Mouse (Mus musculus) MEL (cell line): ENCODE results near the gene Lrrn4. TPM values are rescaled to one million over a fixed set of nuclear protein-coding genes. Genes with fewer than 3 reads are reported as not detected.

Experiments used
- DNase-seq: peaks from one replicate; pipeline ENCODE4 v3.0.0; 2011; ENCODE audit warnings: low read depth, low spot score
- H3K27ac ChIP-seq: 2 replicates; pipeline ENCODE4 v1.5.1; 2012; ENCODE audit warnings: low read depth, mild to moderate bottlenecking, control low read depth, low read length, moderate library complexity; ENCODE audit not compliant: control insufficient read depth
- H3K27me3 ChIP-seq, 2 experiments: fragments of 150-350 bp in 1 of 2; sonication (generic) in 1 of 2; 2 replicates each; pipeline ENCODE4 v1.6.1; 2012; ENCODE audit warnings: low read length in 2 of 2, mild to moderate bottlenecking in 2 of 2, improper control_type of control experiment in 1 of 2, moderate library complexity in 1 of 2; ENCODE audit not compliant: insufficient read depth in 2 of 2, control insufficient read depth in 1 of 2
- H3K36me3 ChIP-seq, 2 experiments: 2 replicates each; pipeline ENCODE4 v1.6.1; 2012 to 2014; ENCODE audit warnings: low read length in 2 of 2, improper control_type of control experiment in 1 of 2, inconsistent platforms in 1 of 2, mild to moderate bottlenecking in 1 of 2; ENCODE audit not compliant: insufficient read depth in 2 of 2, control insufficient read depth in 1 of 2
- H3K4me1 ChIP-seq, 2 experiments: fragments of 150-350 bp in 1 of 2; sonication (generic) in 1 of 2; 2 replicates each; pipeline ENCODE4 v1.6.1; 2012; ENCODE audit warnings: low read length in 2 of 2, improper control_type of control experiment in 1 of 2, mild to moderate bottlenecking in 1 of 2; ENCODE audit not compliant: insufficient read depth in 2 of 2, control insufficient read depth in 1 of 2
- H3K4me3 ChIP-seq, 2 experiments: fragments of 150-350 bp in 1 of 2; sonication (generic) in 1 of 2; 2 replicates each; pipeline ENCODE4 v1.5.1; 2012; ENCODE audit warnings: low read depth in 2 of 2, low read length in 2 of 2, mild to moderate bottlenecking in 2 of 2, moderate library complexity in 2 of 2, control low read depth in 1 of 2, improper control_type of control experiment in 1 of 2; ENCODE audit not compliant: control insufficient read depth in 1 of 2, insufficient read depth in 1 of 2
- H3K79me2 ChIP-seq: 2 replicates; pipeline ENCODE4 v1.6.1; 2012; ENCODE audit warnings: mild to moderate bottlenecking, low read length, moderate library complexity; ENCODE audit not compliant: control insufficient read depth, poor library complexity, insufficient read depth
- H3K9ac ChIP-seq: 2 replicates; pipeline ENCODE4 v1.6.1; 2012; ENCODE audit warnings: low read depth, mild to moderate bottlenecking, control low read depth, low read length, moderate library complexity; ENCODE audit not compliant: control insufficient read depth, poor library complexity, severe bottlenecking
- H3K9me3 ChIP-seq: fragments of 150-350 bp; sonication (generic); replicated peaks from 2 replicates; pipeline ENCODE4 v1.6.1; 2012; ENCODE audit warnings: mild to moderate bottlenecking, low read length, improper control_type of control experiment, moderate library complexity; ENCODE audit not compliant: insufficient read depth
- CTCF ChIP-seq, 3 experiments: IDR thresholded peaks in 2 of 3; conservative IDR thresholded peaks in 1 of 3; 2 replicates each; pipeline ENCODE4 v1.5.1; 2011 to 2012; ENCODE audit warnings: low read length in 3 of 3, low read depth in 2 of 3, mild to moderate bottlenecking in 2 of 3, improper control_type of control experiment in 1 of 3, inconsistent platforms in 1 of 3, mixed read lengths in 1 of 3, moderate library complexity in 1 of 3; ENCODE audit not compliant: control insufficient read depth in 1 of 3, insufficient read depth in 1 of 3, poor library complexity in 1 of 3, severe bottlenecking in 1 of 3
- E2F4 ChIP-seq: IDR thresholded peaks from 2 replicates; pipeline ENCODE4 v1.6.1; 2011; ENCODE audit warnings: low read depth, low read length, improper control_type of control experiment, borderline replicate concordance
- ELF1 ChIP-seq: IDR thresholded peaks from 2 replicates; pipeline ENCODE4 v1.6.1; 2014; ENCODE audit warnings: low read depth, mild to moderate bottlenecking, inconsistent platforms, low read length, improper control_type of control experiment, moderate library complexity
- ETS1 ChIP-seq: IDR thresholded peaks from 2 replicates; pipeline ENCODE4 v1.6.1; 2012; ENCODE audit warnings: low read depth, mild to moderate bottlenecking, inconsistent platforms, low read length, improper control_type of control experiment, moderate library complexity
- GABPA ChIP-seq: IDR thresholded peaks from 2 replicates; pipeline ENCODE4 v1.6.1; 2012; ENCODE audit warnings: low read depth, mild to moderate bottlenecking, inconsistent platforms, low read length, improper control_type of control experiment, moderate library complexity
- GATA1 ChIP-seq: IDR thresholded peaks from 2 replicates; pipeline ENCODE4 v1.6.1; 2011; ENCODE audit warnings: low read depth, low read length, improper control_type of control experiment
- HCFC1 ChIP-seq: IDR thresholded peaks from 2 replicates; pipeline ENCODE4 v1.6.1; 2012; ENCODE audit warnings: low read depth, mild to moderate bottlenecking, inconsistent platforms, low read length, improper control_type of control experiment, moderate library complexity
- JUND ChIP-seq: IDR thresholded peaks from 2 replicates; pipeline ENCODE4 v1.6.1; 2011; ENCODE audit warnings: low read depth, mild to moderate bottlenecking, improper control_type of control experiment, low read length
- KAT2A ChIP-seq: conservative IDR thresholded peaks from 2 replicates; pipeline ENCODE4 v1.6.1; 2012; ENCODE audit warnings: low read depth, low read length, improper control_type of control experiment, inconsistent platforms
- MAX ChIP-seq: IDR thresholded peaks from 2 replicates; pipeline ENCODE4 v1.6.1; 2011; ENCODE audit warnings: low read length, improper control_type of control experiment
- MXI1 ChIP-seq: IDR thresholded peaks from 2 replicates; pipeline ENCODE4 v1.6.1; 2011; ENCODE audit warnings: mild to moderate bottlenecking, low read depth, low read length, improper control_type of control experiment
- MYB ChIP-seq: IDR thresholded peaks from 2 replicates; pipeline ENCODE4 v1.6.1; 2011; ENCODE audit warnings: mild to moderate bottlenecking, low read depth, low read length, improper control_type of control experiment
- NRF1 ChIP-seq: IDR thresholded peaks from 2 replicates; pipeline ENCODE4 v1.6.1; 2014; ENCODE audit warnings: low read depth, mild to moderate bottlenecking, inconsistent platforms, low read length, improper control_type of control experiment, moderate library complexity; ENCODE audit not compliant: poor library complexity, insufficient read depth, severe bottlenecking
- POLR2AphosphoS2 ChIP-seq: IDR thresholded peaks from 2 replicates; pipeline ENCODE4 v1.6.1; 2011; ENCODE audit warnings: low read length, improper control_type of control experiment
- POLR2AphosphoS5 ChIP-seq: IDR thresholded peaks from 2 replicates; pipeline ENCODE4 v1.6.1; 2012; ENCODE audit warnings: low read depth, borderline replicate concordance, mild to moderate bottlenecking, inconsistent platforms, low read length, moderate library complexity, mixed read lengths
- RAD21 ChIP-seq: IDR thresholded peaks from 2 replicates; pipeline ENCODE4 v1.6.1; 2011; ENCODE audit warnings: mild to moderate bottlenecking, low read depth, low read length, improper control_type of control experiment
- RCOR1 ChIP-seq: IDR thresholded peaks from 2 replicates; pipeline ENCODE4 v1.6.1; 2012; ENCODE audit warnings: low read depth, mild to moderate bottlenecking, inconsistent platforms, low read length, improper control_type of control experiment
- SIN3A ChIP-seq: IDR thresholded peaks from 2 replicates; pipeline ENCODE4 v1.6.1; 2012; ENCODE audit warnings: low read length, improper control_type of control experiment, inconsistent platforms
- SMC3 ChIP-seq: IDR thresholded peaks from 2 replicates; pipeline ENCODE4 v1.6.1; 2011; ENCODE audit warnings: low read depth, low read length, improper control_type of control experiment
- TBP ChIP-seq: IDR thresholded peaks from 2 replicates; pipeline ENCODE4 v1.8.0; 2011; ENCODE audit warnings: low read depth, low read length, improper control_type of control experiment
- ZC3H11A ChIP-seq: IDR thresholded peaks from 2 replicates; pipeline ENCODE4 v1.6.1; 2012; ENCODE audit warnings: low read depth, mild to moderate bottlenecking, inconsistent platforms, low read length, improper control_type of control experiment
- ZKSCAN1 ChIP-seq: IDR thresholded peaks from 2 replicates; pipeline ENCODE4 v1.6.1; 2012; ENCODE audit warnings: low read depth, mild to moderate bottlenecking, inconsistent platforms, low read length, improper control_type of control experiment, moderate library complexity
- ZMIZ1 ChIP-seq: IDR thresholded peaks from 2 replicates; pipeline ENCODE4 v1.6.1; 2012; ENCODE audit warnings: low read depth, mild to moderate bottlenecking, inconsistent platforms, low read length, improper control_type of control experiment, moderate library complexity
- polyA plus RNA-seq, 2 experiments: library from polyadenylated mRNA; stranded (reverse) in 1 of 2; unstranded in 1 of 2; fragments of >175 nt in 1 of 2; fragments of >200 nt in 1 of 2; gene quantifications; 2 replicates each; pipeline versions ENCODE4 v1.2.1 to v1.2.4; 2012; ENCODE audit warnings: low replicate concordance in 2 of 2, low read depth in 1 of 2; ENCODE audit not compliant: insufficient read length in 2 of 2, insufficient read depth in 1 of 2, missing spikeins in 1 of 2
- total RNA-seq: library from RNA; depleted of rRNA; stranded (reverse); fragments of 300-350 nt; gene quantifications from 2 replicates; pipeline ENCODE4 v1.2.3, GENCODE M21; 2012

Lrrn4 gene
- total and polyA plus RNA-seq, 3 experiments: not detected

DNA sequence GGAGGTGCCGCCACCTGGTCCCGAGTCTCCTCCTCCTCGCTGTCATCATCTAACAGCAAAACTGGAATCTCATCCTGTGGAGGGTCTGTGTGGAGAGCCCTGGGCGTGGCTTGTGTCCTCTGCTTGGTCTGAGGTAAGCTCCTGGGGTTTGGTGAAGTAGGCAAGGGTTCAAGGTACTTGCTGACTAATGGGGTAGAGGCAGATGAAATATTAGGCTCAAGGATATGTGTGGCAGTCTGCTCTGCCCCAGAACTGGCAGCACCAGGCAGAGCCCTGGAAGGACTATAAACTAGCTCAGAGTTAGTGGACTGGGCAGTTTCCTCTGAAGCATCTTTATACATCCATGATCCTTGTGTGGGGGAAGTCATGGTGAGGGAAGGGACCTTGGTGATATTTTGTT lies 10.4 kb downstream of the Lrrn4 start:
- Histone ChIP-seq H3K4me1 (no peaks in the 10 kb centered on the region), H3K36me3 (peaks cover 0 to 4% of the 10 kb centered on the region in 2 experiments; a peak in 2 of 4 replicates), H3K27ac (no peak overlapping the region), H3K79me2 (no peaks in the 10 kb centered on the region), H3K9ac (no peak overlapping the region), H3K4me3 (no peak overlapping the region), H3K9me3 (no peaks in the 10 kb centered on the region), H3K27me3 (no peaks in the 10 kb centered on the region)
- no peak for DNase-seq
- TF ChIP-seq GABPA (no peak), ZMIZ1 (no peak), ZC3H11A (no peak), SIN3A (no peak), KAT2A (no peak), POLR2AphosphoS5 (no peak), GATA1 (no peak), SMC3 (no peak), E2F4 (no peak), CTCF (IDR thresholded peaks at IDR 0.05 in 2 of 3, conservative IDR thresholded peaks at IDR 0.05 in 1 of 3; ENCODE audit: control insufficient read depth in 1 of 3, insufficient read depth in 1 of 3, low read depth in 2 of 3, low read length in 3 of 3, poor library complexity in 1 of 3, severe bottlenecking in 1 of 3) (no peak), TBP (no peak), ZKSCAN1 (no peak), MYB (no peak), RAD21 (no peak), MAX (no peak), RCOR1 (no peak), POLR2AphosphoS2 (no peak), JUND (no peak), HCFC1 (no peak), ELF1 (no peak)

DNA sequence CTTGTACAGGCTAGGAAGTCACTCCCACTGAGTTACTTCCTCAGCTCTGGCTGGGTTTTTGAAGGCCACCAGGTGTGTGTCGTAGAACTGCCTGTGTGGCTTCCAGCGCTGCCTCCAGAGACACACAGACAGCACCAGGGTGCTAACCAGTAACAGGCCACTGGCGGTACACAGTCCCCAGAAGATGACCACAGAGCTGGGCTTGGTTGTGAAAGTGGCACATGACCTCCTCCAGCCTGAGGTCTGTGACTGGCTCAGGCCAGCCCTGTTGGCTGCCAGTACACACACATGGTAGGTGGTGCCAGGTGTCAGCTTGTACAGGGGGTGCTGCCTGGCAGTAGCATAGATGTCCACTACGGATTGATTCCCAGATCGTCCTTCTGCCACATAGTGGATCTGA lies 11.0 kb downstream of the Lrrn4 start:
- no peaks in the 10 kb centered on the region for H3K79me2 ChIP-seq
- TF ChIP-seq ELF1 (no peak), ETS1 (no peak), GABPA (no peak), NRF1 (no peak), HCFC1 (no peak), MXI1 (no peak), MYB (no peak), MAX (no peak)
- TF ChIP-seq, all 39 proteins: peak for 0
- peaks cover 0 to 4% of the 10 kb centered on the region in 2 experiments; a peak in 2 of 4 replicates for H3K36me3 ChIP-seq
- no peaks in the 10 kb centered on the region for H3K27me3 ChIP-seq
- no peaks in the 10 kb centered on the region for H3K9me3 ChIP-seq
- no peak overlapping the region for H3K4me3 ChIP-seq
- no peak overlapping the region for H3K27ac ChIP-seq
- no peaks in the 10 kb centered on the region for H3K4me1 ChIP-seq
- no peak for DNase-seq
- no peak overlapping the region for H3K9ac ChIP-seq
